Mouse (Mus musculus) neural tube, embryonic 11.5 days (tissue): ENCODE measurements at regions not wholly inside any gene's neighbourhood (a gene's known extent, or its start where the extent isn't known, plus 50 kb on each side); places are given as distances from the start of the nearest gene placed in this dataset.

Experiments
- ATAC-seq: fragments of 200-750 bp; cut with Nextera tagmentation; 2 replicates; pipeline ENCODE4 v1.8.0; 2017; ENCODE audit warnings: moderate number of reproducible peaks, mild to moderate bottlenecking, moderate TSS enrichment, moderate library complexity; ENCODE audit not compliant: insufficient read depth, low FRiP score, low TSS enrichment
- DNase-seq: peaks from one replicate; pipeline ENCODE4 v3.0.0-alpha.2; 2015; ENCODE audit warnings: low spot score
- H3K27ac ChIP-seq: fragments of 300-500 bp; sonication (generic); 2 replicates; pipeline ENCODE4 v1.5.1; 2014; ENCODE audit warnings: low read depth, mild to moderate bottlenecking, low read length
- H3K27me3 ChIP-seq: fragments of 300-500 bp; sonication (generic); 2 replicates; pipeline ENCODE4 v1.6.1; 2014; ENCODE audit warnings: mild to moderate bottlenecking, low read length, mixed read lengths; ENCODE audit not compliant: control insufficient read depth, insufficient read depth
- H3K36me3 ChIP-seq: fragments of 300-500 bp; sonication (generic); 2 replicates; pipeline ENCODE4 v1.6.1; 2014; ENCODE audit warnings: mild to moderate bottlenecking, low read length, moderate library complexity, mixed read lengths; ENCODE audit not compliant: control insufficient read depth, insufficient read depth
- H3K4me1 ChIP-seq: fragments of 300-500 bp; sonication (generic); 2 replicates; pipeline ENCODE4 v1.6.1; 2014; ENCODE audit warnings: low read length, mixed read lengths; ENCODE audit not compliant: control insufficient read depth, insufficient read depth
- H3K4me2 ChIP-seq: fragments of 300-500 bp; sonication (generic); 2 replicates; pipeline ENCODE4 v1.6.1; 2014; ENCODE audit warnings: low read depth, mild to moderate bottlenecking, moderate library complexity
- H3K4me3 ChIP-seq: fragments of 300-500 bp; sonication (generic); 2 replicates; pipeline ENCODE4 v1.5.1; 2014; ENCODE audit warnings: low read depth, low read length
- H3K9ac ChIP-seq: fragments of 300-500 bp; sonication (generic); 2 replicates; pipeline ENCODE4 v1.6.1; 2014; ENCODE audit warnings: mild to moderate bottlenecking, low read length
- H3K9me3 ChIP-seq: fragments of 300-500 bp; sonication (generic); 2 replicates; pipeline ENCODE4 v1.6.1; 2016; ENCODE audit warnings: low read length; ENCODE audit not compliant: control insufficient read depth
- WGBS: fragments of 180-500 bp; shearing (Covaris S2); extraction: QIAGEN DNeasy Blood & Tissue Kit; methylation state at CpG from one replicate; pipeline ENCODE4 v1.1.7; 2014; 5-methylcytosine and 5-hydroxymethylcytosine counted together

- Histone ChIP-seq H3K9me3 (no peaks in the 10 kb centered on the region), H3K4me3 (no peak overlapping the region), H3K4me1 (no peaks in the 10 kb centered on the region), H3K4me2 (no peak overlapping the region), H3K27me3 (no peaks in the 10 kb centered on the region), H3K36me3 (no peaks in the 10 kb centered on the region), H3K27ac (no peak overlapping the region), H3K9ac (no peak overlapping the region)
- DNase-seq: no peak
- ATAC-seq: no peak
- WGBS: 46% methylated on average over 5 of the region's 5 CpGs
Observed at GRCm38 (mm10) chr10:41018888-41019287, 53.2 kb downstream of the Gpr6 start.

- no peak overlapping the region for H3K9ac ChIP-seq
- H3K9me3 ChIP-seq: no peaks in the 10 kb centered on the region
- ATAC-seq (no peak), DNase-seq (no peak)
- H3K4me1 ChIP-seq: no peaks in the 10 kb centered on the region
- no peak overlapping the region for H3K4me2 ChIP-seq
- no peaks in the 10 kb centered on the region for H3K36me3 ChIP-seq
- H3K27me3 ChIP-seq: no peaks in the 10 kb centered on the region
- H3K4me3 ChIP-seq: no peak overlapping the region
- WGBS: 55% methylated on average over 7 of the region's 7 CpGs
- H3K27ac ChIP-seq: no peak overlapping the region
Observed at GRCm38 (mm10) chr10:41016547-41016946, 55.5 kb downstream of the Gpr6 start.

- Histone ChIP-seq H3K27ac (no peak overlapping the region), H3K4me3 (no peak overlapping the region), H3K9me3 (no peaks in the 10 kb centered on the region), H3K27me3 (no peaks in the 10 kb centered on the region), H3K4me1 (no peaks in the 10 kb centered on the region), H3K9ac (no peak overlapping the region), H3K36me3 (no peaks in the 10 kb centered on the region), H3K4me2 (no peak overlapping the region)
- WGBS: 33% methylated on average over 4 of the region's 4 CpGs
- DNase-seq: peak; percentile 72
- no peak for ATAC-seq
Observed at GRCm38 (mm10) chr10:41015654-41016053, 56.4 kb downstream of the Gpr6 start.

- WGBS: 78% methylated on average over 2 of the region's 2 CpGs
- H3K9ac ChIP-seq: no peak overlapping the region
- H3K27me3 ChIP-seq: no peaks in the 10 kb centered on the region
- H3K27ac ChIP-seq: no peak overlapping the region
- H3K9me3 ChIP-seq: no peaks in the 10 kb centered on the region
- no peak overlapping the region for H3K4me2 ChIP-seq
- no peak for DNase-seq
- H3K4me3 ChIP-seq: no peak overlapping the region
- H3K4me1 ChIP-seq: no peaks in the 10 kb centered on the region
- ATAC-seq: no peak
- no peaks in the 10 kb centered on the region for H3K36me3 ChIP-seq
Observed at GRCm38 (mm10) chr10:41010585-41010984, 61.5 kb downstream of the Gpr6 start.

GRCm38 (mm10) chr10:41007866-41008265 is 64.2 kb downstream of the Gpr6 start:
- H3K9me3 ChIP-seq: no peaks in the 10 kb centered on the region
- H3K4me3 ChIP-seq: no peak overlapping the region
- no peaks in the 10 kb centered on the region for H3K27me3 ChIP-seq
- no peaks in the 10 kb centered on the region for H3K36me3 ChIP-seq
- no peak overlapping the region for H3K9ac ChIP-seq
- WGBS: 87% methylated on average over 3 of the region's 3 CpGs
- ATAC-seq (no peak), DNase-seq (no peak)
- H3K4me2 ChIP-seq: no peak overlapping the region
- no peak overlapping the region for H3K27ac ChIP-seq
- no peaks in the 10 kb centered on the region for H3K4me1 ChIP-seq

GRCm38 (mm10) chr10:41006634-41007033 is 65.5 kb downstream of the Gpr6 start:
- Histone ChIP-seq H3K27me3 (no peaks in the 10 kb centered on the region), H3K9me3 (no peaks in the 10 kb centered on the region), H3K4me2 (no peak overlapping the region), H3K4me3 (no peak overlapping the region), H3K36me3 (no peaks in the 10 kb centered on the region), H3K4me1 (no peaks in the 10 kb centered on the region), H3K9ac (no peak overlapping the region), H3K27ac (no peak overlapping the region)
- DNase-seq: no peak
- 85% methylated on average over 9 of the region's 9 CpGs for WGBS
- no peak for ATAC-seq

GRCm38 (mm10) chr10:41005776-41006175 is 66.3 kb downstream of the Gpr6 start:
- WGBS: 94% methylated on average over 9 of the region's 9 CpGs
- Histone ChIP-seq H3K9me3 (no peaks in the 10 kb centered on the region), H3K27ac (no peak overlapping the region), H3K4me3 (no peak overlapping the region), H3K27me3 (no peaks in the 10 kb centered on the region), H3K9ac (no peak overlapping the region), H3K4me2 (no peak overlapping the region), H3K36me3 (no peaks in the 10 kb centered on the region), H3K4me1 (no peaks in the 10 kb centered on the region)
- no peak for DNase-seq
- no peak for ATAC-seq

- H3K4me2 ChIP-seq: no peak overlapping the region
- no peaks in the 10 kb centered on the region for H3K27me3 ChIP-seq
- ATAC-seq: no peak; the same call in 1 of the 2 replicates
- no peaks in the 10 kb centered on the region for H3K4me1 ChIP-seq
- H3K9ac ChIP-seq: no peak overlapping the region
- no peaks in the 10 kb centered on the region for H3K36me3 ChIP-seq
- H3K9me3 ChIP-seq: no peaks in the 10 kb centered on the region
- WGBS: 64% methylated on average over 3 of the region's 3 CpGs
- H3K27ac ChIP-seq: no peak overlapping the region
- DNase-seq: no peak
- H3K4me3 ChIP-seq: no peak overlapping the region
Observed at GRCm38 (mm10) chr10:41004753-41005152, 67.3 kb downstream of the Gpr6 start.

- WGBS: 31% methylated on average over 7 of the region's 7 CpGs
- peak; percentile 74 for DNase-seq
Observed at GRCm38 (mm10) chr10:41004044-41004689, 67.9 kb downstream of the Gpr6 start.

More at GRCm38 (mm10) chr10:41004044-41004689, 67.9 kb downstream of the Gpr6 start:
- H3K9me3 ChIP-seq: no peaks in the 10 kb centered on the region
- H3K9ac ChIP-seq: no peak overlapping the region
- H3K36me3 ChIP-seq: no peaks in the 10 kb centered on the region
- no peaks in the 10 kb centered on the region for H3K4me1 ChIP-seq
- H3K4me2 ChIP-seq: no peak overlapping the region
- no peaks in the 10 kb centered on the region for H3K27me3 ChIP-seq
- H3K4me3 ChIP-seq: no peak overlapping the region
- no peak overlapping the region for H3K27ac ChIP-seq
- peak; percentile 90 for ATAC-seq
